Mouse (Mus musculus) G1E (cell line): ENCODE data around the gene Bcas2. TPM values are rescaled to one million over a fixed set of nuclear protein-coding genes. Genes with fewer than 3 reads are reported as not detected.
A peak's percentile ranks its signal among the peaks of the same experiment; 100 is the strongest.
"Not testable (repeated sequence)": the region's sequence is repeated elsewhere in the genome, so short reads cannot be mapped to it uniquely, and the experiment has no call there.

Source experiments
- ATAC-seq: 2 replicates; pipeline ENCODE4 v1.8.0; 2016; ENCODE audit warnings: mild to moderate bottlenecking; ENCODE audit not compliant: insufficient number of reproducible peaks, poor library complexity, low FRiP score, severe bottlenecking; ENCODE audit errors: extremely low read depth
- DNase-seq: peaks from one replicate; pipeline ENCODE4 v3.0.0; 2012; ENCODE audit warnings: low spot score
- H3K27me3 ChIP-seq: 2 replicates; pipeline ENCODE4 v1.6.1; 2012; ENCODE audit warnings: mild to moderate bottlenecking, low read length, inconsistent platforms; ENCODE audit not compliant: insufficient read depth
- H3K36me3 ChIP-seq: replicated peaks from 2 replicates; pipeline ENCODE3; 2012; ENCODE audit warnings: mild to moderate bottlenecking, inconsistent platforms
- H3K4me1 ChIP-seq: 2 replicates; pipeline ENCODE4 v1.6.1; 2012; ENCODE audit warnings: low read depth, low read length, inconsistent platforms, mixed read lengths; ENCODE audit not compliant: insufficient read depth
- H3K4me3 ChIP-seq: 2 replicates; pipeline ENCODE4 v1.5.1; 2012; ENCODE audit warnings: low read depth, mild to moderate bottlenecking, inconsistent platforms, low read length, moderate library complexity, mixed read lengths
- H3K9me3 ChIP-seq: replicated peaks from 2 replicates; pipeline ENCODE4 v1.6.1; 2012; ENCODE audit warnings: inconsistent platforms
- CTCF ChIP-seq: IDR thresholded peaks from 2 replicates; pipeline ENCODE4 v1.5.1; 2012; ENCODE audit warnings: low read depth, low read length, inconsistent platforms, mixed read lengths
- GATA1 ChIP-seq: IDR thresholded peaks from 2 replicates; pipeline ENCODE4 v1.6.1; 2012; ENCODE audit warnings: borderline replicate concordance, low read length, inconsistent platforms, mixed read lengths
- GATA2 ChIP-seq: IDR thresholded peaks from 2 replicates; pipeline ENCODE4 v1.6.1; 2012; ENCODE audit warnings: low read depth, low read length, inconsistent platforms, borderline replicate concordance
- POLR2AphosphoS5 ChIP-seq: IDR thresholded peaks from 2 replicates; pipeline ENCODE4 v1.6.1; 2012; ENCODE audit warnings: low read depth, low read length, inconsistent platforms; ENCODE audit not compliant: insufficient replicate concordance
- TAL1 ChIP-seq: conservative IDR thresholded peaks from 2 replicates; pipeline ENCODE4 v1.6.1; 2012; ENCODE audit warnings: low read depth, low read length, inconsistent platforms, mixed read lengths
- polyA plus RNA-seq: library from polyadenylated mRNA; stranded (reverse); fragments of >175 nt; gene quantifications from 2 replicates; pipeline ENCODE4 v1.2.3, GENCODE M21; 2012
- total RNA-seq, 2 experiments: library from RNA; stranded (forward) in 1 of 2; stranded (reverse) in 1 of 2; fragments of 200-1000 nt in 1 of 2; fragments of >200 nt in 1 of 2; fragmentation: Nextera tagmentation in 1 of 2; gene quantifications; 2 replicates each; pipeline ENCODE4 v1.2.3; 2014 to 2017

Bcas2 gene
- total and polyA plus RNA-seq, 3 experiments: 110 to 292 (median 132) TPM

DNA sequence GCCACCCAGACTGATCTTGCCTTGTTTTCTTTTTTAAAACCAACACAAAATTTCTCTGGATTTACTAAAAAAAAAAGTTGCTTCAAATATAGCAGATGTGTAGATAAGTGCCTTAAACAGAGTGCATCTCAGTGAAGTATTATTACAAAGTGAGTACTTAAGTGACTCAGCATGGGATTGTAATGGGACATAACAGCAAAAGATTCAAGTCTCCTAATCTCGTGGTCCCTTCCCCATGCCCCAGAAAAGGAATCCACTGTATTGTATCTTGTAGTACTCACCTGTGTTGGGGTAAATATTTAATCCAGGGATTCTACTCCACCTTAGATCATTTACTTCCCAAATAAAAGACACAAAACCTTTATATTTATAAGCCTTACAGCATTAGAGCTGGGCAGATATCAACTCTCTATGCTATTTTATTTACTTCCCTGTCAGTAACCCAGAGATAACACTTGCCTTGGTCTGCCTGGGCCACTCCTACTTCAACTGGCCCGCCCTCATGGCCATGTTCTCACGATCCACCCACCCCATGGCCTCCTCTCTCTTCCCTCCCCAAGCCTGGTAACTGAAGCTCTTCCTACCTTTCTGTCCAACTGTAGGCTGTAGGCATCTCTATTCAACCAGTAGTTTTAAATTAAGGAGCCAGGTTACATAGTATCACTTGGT lies 12.1 kb upstream of the Bcas2 start:
- peaks cover 10% of the 10 kb centered on the region for H3K4me1 ChIP-seq
- DNase-seq (no peak), ATAC-seq (peak; percentile 49; the same call in 1 of the 2 replicates)
- H3K36me3 ChIP-seq: peaks cover 23% of the 10 kb centered on the region
- no peaks in the 10 kb centered on the region for H3K9me3 ChIP-seq
- TF ChIP-seq CTCF (no peak), GATA1 (no peak), GATA2 (no peak), POLR2AphosphoS5 (no peak), TAL1 (no peak)
- H3K27me3 ChIP-seq: no peaks in the 10 kb centered on the region
- no peak overlapping the region for H3K4me3 ChIP-seq

DNA sequence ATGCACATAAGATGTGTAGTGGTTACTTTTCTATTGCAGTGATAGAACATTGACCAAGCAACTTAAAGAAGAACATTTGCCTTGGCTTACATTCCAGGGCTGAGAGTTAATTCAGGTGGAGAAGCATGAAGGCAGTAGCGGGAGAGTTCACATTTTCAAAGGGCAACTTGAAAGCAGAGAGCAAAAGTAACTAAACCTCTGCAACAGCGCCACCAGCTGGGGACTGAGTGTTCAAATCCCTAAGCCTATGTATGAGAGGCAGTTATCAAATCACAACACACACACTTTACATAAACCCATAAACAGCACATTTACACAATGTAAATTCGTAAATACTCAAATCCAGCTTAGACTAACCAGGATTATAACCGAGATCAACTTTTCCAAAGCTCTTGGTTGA lies 1.7 kb upstream of the Bcas2 start:
- H3K36me3 ChIP-seq: peaks cover 26% of the 10 kb centered on the region
- no peak for ATAC-seq
- no peaks in the 10 kb centered on the region for H3K27me3 ChIP-seq
- H3K4me1 ChIP-seq: peaks cover 22% of the 10 kb centered on the region
- TF ChIP-seq GATA1 (no peak), POLR2AphosphoS5 (no peak), CTCF (peak; percentile 64)
- H3K9me3 ChIP-seq: 0 out of 2 replicates have a peak, but pooled peaks cover 3% of the 10 kb centered on the region
- H3K4me3 ChIP-seq: no peak overlapping the region
- DNase-seq: peak; percentile 25

DNA sequence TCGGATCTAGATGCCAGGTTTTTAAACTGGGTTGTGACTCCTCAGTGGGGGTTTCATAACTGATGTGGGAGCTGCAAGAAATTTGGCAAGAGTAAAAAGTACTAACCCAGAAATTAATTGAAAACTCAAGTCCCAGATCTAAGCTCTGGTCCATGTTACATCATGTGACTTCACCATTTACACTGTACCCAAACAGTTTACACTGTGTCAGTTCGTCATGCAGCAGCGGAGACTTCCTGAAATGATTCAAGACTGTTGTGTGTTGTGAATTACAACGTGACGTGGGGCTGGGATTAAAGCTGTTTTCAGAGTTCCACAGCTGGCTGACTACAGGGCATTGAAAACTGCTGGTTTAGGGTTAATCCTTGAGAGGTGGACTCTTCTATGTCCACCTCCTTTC lies 1.2 kb downstream of the Bcas2 start:
- DNase-seq: peak; percentile 35

DNA sequence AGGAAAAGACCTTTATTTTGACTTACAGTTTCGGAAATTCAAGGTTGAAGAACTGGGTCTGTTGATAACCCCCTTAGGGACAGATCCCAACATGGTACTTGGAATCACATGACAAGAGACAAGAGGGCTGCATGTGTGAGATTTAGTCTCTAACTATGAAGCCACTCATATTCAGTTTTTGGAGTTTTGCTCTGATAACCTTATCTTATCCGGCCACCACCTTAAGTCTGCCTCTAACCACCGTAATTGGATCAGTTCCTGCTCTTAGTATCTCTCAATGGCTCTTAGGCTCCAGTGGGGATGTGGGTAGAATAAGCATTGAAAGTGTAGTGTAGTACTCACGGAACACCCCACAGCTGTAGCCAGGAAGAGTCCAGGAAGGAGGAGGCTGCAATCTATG lies 5.3 kb downstream of the Bcas2 start:
- ATAC-seq: peak; percentile 87
- peaks cover 15% of the 10 kb centered on the region for H3K9me3 ChIP-seq
- H3K4me3 ChIP-seq: no peak overlapping the region
- H3K4me1 ChIP-seq: peaks cover 44% of the 10 kb centered on the region
- H3K36me3 ChIP-seq: peaks cover 61% of the 10 kb centered on the region
- H3K27me3 ChIP-seq: no peaks in the 10 kb centered on the region
- peak; percentile 21 for DNase-seq
- TF ChIP-seq GATA1: no peak
- TF ChIP-seq TAL1: peak; percentile 90

More for the DNA sequence above, 1.2 kb downstream of the Bcas2 start:
- TF ChIP-seq CTCF: no peak
- ATAC-seq: no peak
- Histone ChIP-seq H3K4me3 (peak overlapping the region; percentile 96), H3K27me3 (no peaks in the 10 kb centered on the region), H3K9me3 (peaks cover 15% of the 10 kb centered on the region), H3K4me1 (peaks cover 41% of the 10 kb centered on the region), H3K36me3 (peaks cover 43% of the 10 kb centered on the region)

DNA sequence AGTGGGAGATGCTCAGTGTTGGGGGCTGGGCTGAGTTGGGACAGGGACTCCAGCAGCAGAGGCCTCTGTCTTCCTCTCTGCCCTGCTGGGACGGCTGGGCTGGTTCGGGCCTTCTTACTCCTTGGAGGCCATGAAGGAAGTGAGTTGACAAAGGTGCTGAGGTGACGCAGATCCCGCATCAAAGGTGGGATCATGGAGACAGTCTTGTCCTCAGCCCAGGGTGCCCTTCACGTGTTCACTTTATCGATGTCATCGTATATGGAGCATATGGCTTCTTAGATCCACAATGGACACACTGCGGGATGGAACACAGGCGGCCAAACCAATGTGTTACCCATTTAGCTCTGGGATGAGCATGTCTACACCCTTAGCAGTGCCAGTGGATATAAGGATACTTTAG lies 8.1 kb downstream of the Bcas2 start:
- peaks cover 15% of the 10 kb centered on the region for H3K9me3 ChIP-seq
- no peak for ATAC-seq
- no peak overlapping the region for H3K4me3 ChIP-seq
- no peak for TF ChIP-seq GATA1
- TF ChIP-seq POLR2AphosphoS5: 0 out of 2 replicates have a peak, but pooled peaks have one; percentile 50
- TF ChIP-seq CTCF: no peak
- H3K4me1 ChIP-seq: peaks cover 34% of the 10 kb centered on the region
- no peak for DNase-seq
- peaks cover 49% of the 10 kb centered on the region for H3K36me3 ChIP-seq
- no peaks in the 10 kb centered on the region for H3K27me3 ChIP-seq

DNA sequence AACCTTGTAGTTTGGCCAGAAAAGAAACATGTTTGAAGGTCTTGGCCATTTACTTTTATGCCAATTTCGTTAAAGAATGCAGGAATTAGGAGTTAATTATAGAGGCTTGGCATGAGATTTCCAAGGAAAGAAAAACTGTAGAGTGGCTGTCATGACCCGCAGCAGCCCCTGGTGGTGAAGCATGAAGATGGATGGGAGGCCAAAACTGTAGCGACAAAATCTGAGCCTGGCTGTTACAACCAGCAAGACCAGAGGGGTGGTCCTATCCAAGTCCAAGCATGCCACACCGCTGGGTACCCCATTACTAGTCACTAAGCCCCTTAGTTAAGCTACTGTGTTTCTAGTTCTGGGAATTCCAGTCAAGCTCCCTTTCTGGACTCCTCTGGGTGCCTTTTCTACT lies 9.7 kb downstream of the Bcas2 start:
- Histone ChIP-seq H3K27me3 (no peaks in the 10 kb centered on the region), H3K4me1 (peaks cover 26% of the 10 kb centered on the region), H3K36me3 (peaks cover 34% of the 10 kb centered on the region), H3K4me3 (no peak overlapping the region), H3K9me3 (peaks cover 2% of the 10 kb centered on the region)
- no peak for ATAC-seq
- TF ChIP-seq CTCF (no peak), TAL1 (no peak)
- no peak for DNase-seq

DNA sequence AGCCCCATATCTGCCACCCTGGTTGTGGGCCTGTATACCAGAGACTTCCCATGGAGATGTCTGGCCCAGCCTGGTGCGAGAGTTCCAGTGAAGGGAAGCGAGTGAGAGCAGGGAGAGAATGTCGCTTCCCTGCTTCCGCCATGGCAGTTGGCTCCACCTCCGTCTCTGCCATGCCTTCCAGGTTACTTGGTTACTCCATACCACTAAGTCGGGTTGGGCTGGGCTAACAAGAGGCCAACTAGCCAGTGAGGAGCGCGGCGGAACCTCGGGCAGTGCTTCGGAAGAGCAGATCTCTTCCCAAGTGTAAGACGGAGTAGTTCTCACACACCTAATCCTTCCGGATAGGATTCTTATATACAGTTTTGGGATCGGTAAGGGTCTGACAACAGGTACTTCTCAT lies 11.4 kb downstream of the Bcas2 start:
- ATAC-seq: no peak
- Histone ChIP-seq H3K9me3 (no peaks in the 10 kb centered on the region), H3K36me3 (peaks cover 18% of the 10 kb centered on the region), H3K4me1 (peaks cover 13% of the 10 kb centered on the region; the same call in 1 of the 2 replicates), H3K27me3 (no peaks in the 10 kb centered on the region), H3K4me3 (no peak overlapping the region)
- TF ChIP-seq POLR2AphosphoS5: no peak
- no peak for TF ChIP-seq CTCF
- TF ChIP-seq GATA1: no peak
- no peak for TF ChIP-seq GATA2
- no peak for TF ChIP-seq TAL1
- DNase-seq: no peak

DNA sequence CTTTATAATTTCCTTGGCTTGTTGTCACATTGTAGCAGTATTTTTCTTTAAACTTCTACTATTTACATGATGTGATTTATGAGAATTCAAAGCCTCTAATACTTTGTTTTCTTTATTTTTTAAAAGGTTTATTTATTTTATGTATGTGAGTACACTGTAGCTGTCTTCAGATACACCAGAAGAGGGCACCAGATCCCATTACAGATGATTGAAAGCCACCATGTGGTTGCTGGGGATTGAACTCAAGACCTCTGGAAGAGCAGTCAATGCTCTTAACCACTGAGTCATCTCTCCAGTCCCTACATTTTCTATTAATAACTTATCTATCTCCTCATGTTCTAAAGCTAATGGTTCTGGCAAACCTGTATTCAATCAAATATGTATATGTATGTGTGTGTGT lies 13.0 kb downstream of the Bcas2 start:
- H3K9me3 ChIP-seq, DNase-seq, H3K36me3 ChIP-seq, H3K27me3 ChIP-seq, ATAC-seq, H3K4me3 ChIP-seq: not testable (repeated sequence)
- H3K4me1 ChIP-seq: peaks cover 14% of the 10 kb centered on the region; the same call in 1 of the 2 replicates
